Mouse (Mus musculus) urinary bladder, postnatal 14 days (tissue): Measurements from ENCODE around the gene Tubd1.
"Not testable (repeated sequence)": the region's sequence is repeated elsewhere in the genome, so short reads cannot be mapped to it uniquely, and the experiment has no call there.

Experiments
- DNase-seq: peaks from one replicate; pipeline ENCODE4 v3.0.0; 2021; ENCODE audit warnings: low spot score

Gene Tubd1

GRCm38 (mm10) chr11:86544639-86545299 lies at the start of gene Tubd1, which contains the start of gene Rps6kb1:
Gene Tubd1 (plus strand): TSS chr11:86544991.
Gene Rps6kb1 (minus strand): TSS chr11:86544805.
- peak; percentile 100 for DNase-seq

GRCm38 (mm10) chr11:86497356-86497755 lies 47.4 kb upstream of the Tubd1 start:
- no peak for DNase-seq

- no peak for DNase-seq
These were observed 46.9 kb upstream of the Tubd1 start for GRCm38 (mm10) chr11:86497908-86498307.

GRCm38 (mm10) chr11:86500795-86501194 lies 44.0 kb upstream of the Tubd1 start:
- no peak for DNase-seq

GRCm38 (mm10) chr11:86503121-86503520 lies 41.7 kb upstream of the Tubd1 start:
- DNase-seq: no peak

GRCm38 (mm10) chr11:86507334-86507733 lies 37.5 kb upstream of the Tubd1 start:
- DNase-seq: no peak

- no peak for DNase-seq
These were observed 36.8 kb upstream of the Tubd1 start for GRCm38 (mm10) chr11:86507991-86508390.

GRCm38 (mm10) chr11:86516620-86517019 lies 28.2 kb upstream of the Tubd1 start:
- DNase-seq: no peak

GRCm38 (mm10) chr11:86517229-86517628 lies 27.6 kb upstream of the Tubd1 start:
- DNase-seq: no peak

GRCm38 (mm10) chr11:86519751-86520150 lies 25.0 kb upstream of the Tubd1 start:
- DNase-seq: no peak

- DNase-seq: no peak
These were observed 17.3 kb upstream of the Tubd1 start for GRCm38 (mm10) chr11:86527528-86527927.

GRCm38 (mm10) chr11:86532834-86533233 lies 12.0 kb upstream of the Tubd1 start:
- DNase-seq: peak; percentile 12

GRCm38 (mm10) chr11:86533302-86533701 lies 11.5 kb upstream of the Tubd1 start:
- not testable (repeated sequence) for DNase-seq

GRCm38 (mm10) chr11:86534201-86534910 lies 10.4 kb upstream of the Tubd1 start:
- DNase-seq: no peak

GRCm38 (mm10) chr11:86538786-86539185 lies 6.0 kb upstream of the Tubd1 start:
- DNase-seq: no peak

- DNase-seq: no peak
These were observed 4.9 kb upstream of the Tubd1 start for GRCm38 (mm10) chr11:86539716-86540475.

- no peak for DNase-seq
These were observed 4.3 kb upstream of the Tubd1 start for GRCm38 (mm10) chr11:86540476-86540845.

- DNase-seq: no peak
These were observed 1.9 kb upstream of the Tubd1 start for GRCm38 (mm10) chr11:86542851-86543250.

- peak; percentile 39 for DNase-seq
These were observed 692 bp upstream of the Tubd1 start for GRCm38 (mm10) chr11:86543960-86544638.

GRCm38 (mm10) chr11:86545556-86545955 lies 765 bp downstream of the Tubd1 start:
- DNase-seq: no peak

GRCm38 (mm10) chr11:86547412-86547811 lies 2.6 kb downstream of the Tubd1 start:
- no peak for DNase-seq

- DNase-seq: no peak
These were observed 8.7 kb downstream of the Tubd1 start for GRCm38 (mm10) chr11:86553525-86553924.
